In the genomic region with DNA sequence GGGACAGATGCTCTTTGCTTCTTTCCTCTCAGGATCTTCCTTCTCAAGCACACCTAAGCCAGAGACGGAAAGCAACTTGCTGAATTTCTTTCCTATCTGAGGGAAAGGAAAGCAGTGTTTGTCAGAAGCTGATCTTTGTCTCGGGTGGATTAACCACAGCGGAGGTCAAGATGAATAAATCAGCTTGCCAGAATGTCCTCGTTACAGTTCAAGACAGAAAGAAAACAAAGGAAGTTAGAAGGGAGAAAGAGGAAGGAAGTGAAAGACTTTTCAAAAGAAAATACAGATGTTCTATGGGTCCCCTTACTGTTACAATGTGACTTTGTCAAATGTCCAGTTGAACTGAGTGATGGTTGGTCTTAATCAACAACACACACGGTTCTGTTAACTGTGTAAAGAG, we compare ENCODE assay signal across 19 mouse cellular contexts.
DNase-seq lines count a peak whose midpoint lies in the region; ATAC-seq and TF ChIP-seq lines count a peak whose summit lies in the region.
"Had no signal": no experiment of that assay in that cellular context is flagged by ENCODE, and none has a peak within 500 bp of the region (broad histone marks: within the 10 kb centered on the region; RNA-seq: fewer than 3 reads in every experiment).

No protein-coding gene starts in this region.

- H3K27me3 ChIP-seq in liver, postnatal 0 days (ENCODE audit: insufficient read depth, low read length): no peaks in the 10 kb centered on the region
- H3K27me3 ChIP-seq in liver, embryonic 11.5 days (replicated peaks; ENCODE audit: control insufficient read depth, insufficient read depth, low read length): no peaks in the 10 kb centered on the region
- H3K27me3 ChIP-seq: embryonic facial prominence, embryonic 15.5 days; hindbrain, embryonic 13.5 days had no signal

- H3K9ac ChIP-seq in liver, postnatal 0 days (replicated peaks): no peak overlapping the region; the same call in 1 of the 2 replicates
- H3K9ac ChIP-seq in liver, embryonic 11.5 days (ENCODE audit: low read depth, low read length): no peak overlapping the region
- H3K9ac ChIP-seq: embryonic facial prominence, embryonic 15.5 days; hindbrain, embryonic 13.5 days had no signal

- ATAC-seq in liver, postnatal 0 days: no peak
- no peak for ATAC-seq in liver, embryonic 11.5 days (replicated peaks; ENCODE audit: low FRiP score)
- 0 out of 2 replicates have a peak, but pooled peaks have one; percentile 41 for ATAC-seq in megakaryocyte, adult 5-6 weeks (ENCODE audit: poor library complexity, severe bottlenecking)
- ATAC-seq: forebrain, embryonic 16.5 days; hindbrain, postnatal 0 days had no signal

- H3K4me3 ChIP-seq in liver, postnatal 0 days (ENCODE audit: low read depth, low read length): no peak overlapping the region
- H3K4me3 ChIP-seq in liver, embryonic 11.5 days (ENCODE audit: low read depth, low read length): no peak overlapping the region
- H3K4me3 ChIP-seq: embryonic facial prominence, embryonic 15.5 days; erythroblast, embryonic 14.5 days; hindbrain, embryonic 13.5 days had no signal

- no peak for DNase-seq in liver, postnatal 0 days
- no peak for DNase-seq in liver, embryonic 11.5 days (ENCODE audit: low spot score)
- DNase-seq in embryo, embryonic 11 days: peak; percentile 15
- DNase-seq in lung, postnatal 10 days: no peak
- no peak for DNase-seq in cerebellum, postnatal 36 days
- no peak for DNase-seq in retina, embryonic 14.5 days (ENCODE audit: low spot score)
- DNase-seq: adrenal gland, adult 2 months; adrenal gland, postnatal 25 days; cerebellum, adult 18-20 months; cerebellum, adult 9-11 months; gastrocnemius, postnatal 14 days; heart, postnatal 10 days; heart, postnatal 4 days had no signal

- no peaks in the 10 kb centered on the region for H3K9me3 ChIP-seq in liver, postnatal 0 days (ENCODE audit: low read length)
- no peaks in the 10 kb centered on the region for H3K9me3 ChIP-seq in liver, embryonic 11.5 days (ENCODE audit: control insufficient read depth, low read length)
- H3K9me3 ChIP-seq: embryonic facial prominence, embryonic 15.5 days; hindbrain, embryonic 13.5 days had no signal

- peaks cover 2% of the 10 kb centered on the region; the same call in 1 of the 2 replicates for H3K4me1 ChIP-seq in liver, postnatal 0 days (ENCODE audit: insufficient read depth)
- no peaks in the 10 kb centered on the region for H3K4me1 ChIP-seq in liver, embryonic 11.5 days (replicated peaks; ENCODE audit: control insufficient read depth, insufficient read depth, low read length)
- H3K4me1 ChIP-seq: embryonic facial prominence, embryonic 15.5 days; hindbrain, embryonic 13.5 days had no signal

- no peak for TF ChIP-seq EP300 in liver, postnatal 0 days (IDR thresholded peaks at IDR 0.05; ENCODE audit: low read depth)

- H3K27ac ChIP-seq in liver, postnatal 0 days (ENCODE audit: low read depth): no peak overlapping the region
- no peak overlapping the region for H3K27ac ChIP-seq in liver, embryonic 11.5 days (ENCODE audit: low read depth, low read length)
- H3K27ac ChIP-seq: embryonic facial prominence, embryonic 15.5 days; hindbrain, embryonic 13.5 days; hindbrain, postnatal 0 days had no signal

- TF ChIP-seq CTCF in liver, postnatal 0 days (IDR thresholded peaks at IDR 0.05; ENCODE audit: low read depth): no peak

- 23% methylated on average over 5 of the region's 5 CpGs for WGBS in liver, postnatal 0 days (ENCODE audit: insufficient replicate concordance)
- 32% methylated on average over 5 of the region's 5 CpGs for WGBS in liver, embryonic 11.5 days

- no peaks in the 10 kb centered on the region for H3K36me3 ChIP-seq in liver, postnatal 0 days (replicated peaks; ENCODE audit: insufficient read depth, low read length)
- no peaks in the 10 kb centered on the region for H3K36me3 ChIP-seq in liver, embryonic 11.5 days (ENCODE audit: control insufficient read depth, insufficient read depth, low read length)
- H3K36me3 ChIP-seq: embryonic facial prominence, embryonic 15.5 days; hindbrain, embryonic 13.5 days had no signal

- 0 out of 2 replicates have a peak overlapping the region, but pooled peaks have one; percentile 26 for H3K4me2 ChIP-seq in liver, postnatal 0 days (ENCODE audit: low read depth, low read length)
- no peak overlapping the region for H3K4me2 ChIP-seq in liver, embryonic 11.5 days
- H3K4me2 ChIP-seq: embryonic facial prominence, embryonic 15.5 days; hindbrain, embryonic 13.5 days had no signal
